10 mouse cellular contexts compared by ENCODE assay signal in the genomic region with DNA sequence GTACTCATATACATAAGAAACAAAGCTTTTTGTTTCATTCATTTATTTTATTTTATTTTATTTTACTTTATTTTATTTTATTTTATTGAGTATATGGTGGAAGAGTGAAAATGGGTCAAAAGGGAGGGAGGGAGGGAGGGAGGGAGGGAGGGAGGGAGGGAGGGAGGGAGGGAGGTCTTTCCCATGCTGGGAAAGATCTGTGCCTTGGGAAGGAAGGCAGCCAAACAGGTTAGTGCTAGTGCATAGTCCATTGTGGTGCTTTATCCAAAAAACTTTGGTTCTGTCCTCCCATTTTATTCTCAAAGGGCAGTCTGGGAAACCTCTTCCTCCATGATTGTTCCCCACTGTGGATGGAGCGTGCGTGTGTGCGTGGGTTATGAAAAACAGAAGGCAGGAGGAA. TPM values are rescaled to one million over a fixed set of nuclear protein-coding genes. Genes with fewer than 3 reads are reported as not detected.
DNase-seq lines count a peak whose midpoint lies in the region.
"Not testable (repeated sequence)": the region's sequence is repeated elsewhere in the genome, so short reads cannot be mapped to it uniquely, and the experiment has no call there.
"Had no signal": no experiment of that assay in that cellular context is flagged by ENCODE, and none has a peak within 500 bp of the region (broad histone marks: within the 10 kb centered on the region; RNA-seq: fewer than 3 reads in every experiment).

No protein-coding gene starts in this region.

- peak; percentile 46 for DNase-seq in ES-CJ7 (ENCODE audit: low read depth, low spot score)
- DNase-seq in adrenal gland, adult (ENCODE audit: inconsistent age in 2 of 2, low spot score in 1 of 2): peak; percentile 5 to 17
- peak; percentile 9 to 34 for DNase-seq in cerebellum, postnatal 4 days (ENCODE audit: low spot score in 2 of 2)
- DNase-seq in gastrocnemius, postnatal 4 days (ENCODE audit: low spot score in 2 of 2): peak; percentile 23 to 53
- DNase-seq in left cerebral cortex, postnatal 4 days: peak; percentile 20
- peak; percentile 21 for DNase-seq in right cerebral cortex, postnatal 4 days
- peak; percentile 2 for DNase-seq in thymus, postnatal 25 days

- intact Hi-C loops in left cerebral cortex, postnatal 4 days (cut with DNase I): not testable (repeated sequence)

RNA-seq across cellular contexts. Expression of gene Gm34302, which starts 32.6 kb away (rescaled TPM):
- 10 to 100 TPM; 44.8 to 45.3 TPM for total RNA-seq in gastrocnemius, postnatal 4 days (2021)
- not detected for total RNA-seq in left cerebral cortex, postnatal 4 days (2021)
- total RNA-seq: common myeloid progenitor, adult 5-6 weeks; layer of hippocampus, adult 18-20 months; layer of hippocampus, postnatal 36 days had no signal

Comparison
In these comparisons a context has a peak if more than half of its experiments do, and no peak if none do; other contexts are left out.
1. Peak in every context shown above with its lines: DNase-seq.
2. RNA of gene Gm34302, which starts 32.6 kb away (total RNA-seq): 44.8 to 45.3 TPM in gastrocnemius, postnatal 4 days; not detected in left cerebral cortex, postnatal 4 days; every median in the first group is over 10 times any median in the second.